Mouse (Mus musculus) layer of hippocampus, adult 11-12 months (tissue): ENCODE results near the gene Fitm1.

ENCODE experiments used
- DNase-seq: peaks from one replicate; pipeline ENCODE4 v3.0.0; 2022; ENCODE audit warnings: low spot score

The Fitm1 gene

GRCm38 (mm10) chr14:55575302-55575701, at the start of gene Fitm1:
TSS of gene Fitm1 (plus strand) at chr14:55575617.
- DNase-seq: no peak

- no peak for DNase-seq
Measured at GRCm38 (mm10) chr14:55526674-55527073, 48.7 kb upstream of the Fitm1 start.

GRCm38 (mm10) chr14:55527940-55528339, 47.5 kb upstream of the Fitm1 start:
- no peak for DNase-seq

- peak; percentile 55 for DNase-seq
Measured at GRCm38 (mm10) chr14:55536116-55536745, 39.2 kb upstream of the Fitm1 start.

GRCm38 (mm10) chr14:55540067-55540786, 35.2 kb upstream of the Fitm1 start, which contains the start of gene Pck2:
TSS of gene Pck2 (plus strand) at chr14:55540266.
- peak; percentile 80 for DNase-seq

GRCm38 (mm10) chr14:55540787-55541321, 34.6 kb upstream of the Fitm1 start:
- peak; percentile 73 for DNase-seq

- no peak for DNase-seq
Measured at GRCm38 (mm10) chr14:55542268-55542667, 33.1 kb upstream of the Fitm1 start.

- no peak for DNase-seq
Measured at GRCm38 (mm10) chr14:55544334-55544733, 31.1 kb upstream of the Fitm1 start.

- DNase-seq: no peak
Measured at GRCm38 (mm10) chr14:55550191-55550590, 25.2 kb upstream of the Fitm1 start.

GRCm38 (mm10) chr14:55551347-55551746, 24.1 kb upstream of the Fitm1 start:
- no peak for DNase-seq

- DNase-seq: no peak
Measured at GRCm38 (mm10) chr14:55551794-55552193, 23.6 kb upstream of the Fitm1 start.

- DNase-seq: no peak
Measured at GRCm38 (mm10) chr14:55554635-55555034, 20.8 kb upstream of the Fitm1 start.

GRCm38 (mm10) chr14:55555788-55556187, 19.6 kb upstream of the Fitm1 start:
- DNase-seq: no peak

- DNase-seq: peak; percentile 81
Measured at GRCm38 (mm10) chr14:55557003-55557402, 18.4 kb upstream of the Fitm1 start.

GRCm38 (mm10) chr14:55557587-55557986, 17.8 kb upstream of the Fitm1 start:
- no peak for DNase-seq

- DNase-seq: no peak
Measured at GRCm38 (mm10) chr14:55558740-55559448, 16.5 kb upstream of the Fitm1 start.

- DNase-seq: peak; percentile 91
Measured at GRCm38 (mm10) chr14:55559799-55560201, 15.6 kb upstream of the Fitm1 start, which contains the start of gene Dcaf11. TSS of gene Dcaf11 (plus strand) at chr14:55560006.

GRCm38 (mm10) chr14:55560202-55561073, 15.0 kb upstream of the Fitm1 start, which contains the start of gene A730061H03Rik:
TSS of gene A730061H03Rik (minus strand) at chr14:55560406.
- DNase-seq: peak; percentile 99

- DNase-seq: no peak
Measured at GRCm38 (mm10) chr14:55561860-55562259, 13.6 kb upstream of the Fitm1 start.

- no peak for DNase-seq
Measured at GRCm38 (mm10) chr14:55563249-55563648, 12.2 kb upstream of the Fitm1 start.

GRCm38 (mm10) chr14:55565748-55566147, 9.7 kb upstream of the Fitm1 start:
- DNase-seq: no peak
